Mouse (Mus musculus) ES-E14 (cell line): ENCODE data around the gene Sh2b2.
A peak's percentile ranks its signal among the peaks of the same experiment; 100 is the strongest.

ENCODE experiments used
- HCFC1 ChIP-seq: IDR thresholded peaks from 2 replicates; pipeline ENCODE4 v1.6.1; 2012; ENCODE audit warnings: low read length, inconsistent platforms, borderline replicate concordance; ENCODE audit not compliant: insufficient read depth
- MAFK ChIP-seq: IDR thresholded peaks from 2 replicates; pipeline ENCODE4 v1.6.1; 2014; ENCODE audit warnings: mild to moderate bottlenecking, low read depth, low read length, inconsistent platforms; ENCODE audit not compliant: insufficient read depth
- ZC3H11A ChIP-seq: IDR thresholded peaks from 2 replicates; pipeline ENCODE4 v1.6.1; 2012; ENCODE audit warnings: low read depth, mild to moderate bottlenecking, inconsistent platforms, low read length, borderline replicate concordance

GRCm38 (mm10) chr5:136186723-136187122 lies 59.6 kb downstream of the Sh2b2 start:
- TF ChIP-seq MAFK (no peak), ZC3H11A (peak; percentile 36; the same call in 1 of the 2 replicates), HCFC1 (no peak)
